Mouse (Mus musculus): Measurements from ENCODE around the gene Glra1. TPM values are rescaled to one million over a fixed set of nuclear protein-coding genes. Genes with fewer than 3 reads are reported as not detected.
A peak's percentile ranks its signal among the peaks of the same experiment; 100 is the strongest.
"Not testable (repeated sequence)": the region's sequence is repeated elsewhere in the genome, so short reads cannot be mapped to it uniquely, and the experiment has no call there.

The Glra1 gene
- polyA plus RNA-seq (2014; fragmentation: Nextera tagmentation; extraction: Ambion mirVana) = 0.07 TPM in 1 of 2 replicates, not detected in the other

- no peak within 1 kb of the TSS for H3K9ac ChIP-seq (ENCODE audit: low read length)
- H3K4me1 ChIP-seq (ENCODE audit: control insufficient read depth, insufficient read depth, low read length) = no peaks in the 10 kb centered on the region; the same call in 1 of the 2 replicates
- no peak within 1 kb of the TSS for H3K27ac ChIP-seq (ENCODE audit: low read depth, low read length)
- H3K36me3 ChIP-seq (ENCODE audit: control insufficient read depth, insufficient read depth, low read length) = no peaks in the 10 kb centered on the region
- peak within 1 kb of the TSS; percentile 30 for H3K4me3 ChIP-seq (ENCODE audit: low read depth, low read length)
- peak; percentile 99 for DNase-seq (ENCODE audit: low spot score, missing footprints)
- peak within 1 kb of the TSS; percentile 45 for H3K4me2 ChIP-seq
- no peaks in the 10 kb centered on the region for H3K9me3 ChIP-seq (ENCODE audit: control insufficient read depth, low read length)
- peaks cover 36% of the 10 kb centered on the region for H3K27me3 ChIP-seq (ENCODE audit: control insufficient read depth, insufficient read depth, low read length)
- ATAC-seq (ENCODE audit: low FRiP score) = peak; percentile 74; the same call in 1 of the 2 replicates
- WGBS = 1% methylated on average over 36 of the region's 36 CpGs
Measured at GRCm38 (mm10) chr11:55607808-55608523, at the start of gene Glra1. Gene Glra1 (minus strand): TSS chr11:55608198.

- no peak overlapping the region for H3K4me3 ChIP-seq (ENCODE audit: low read depth, low read length)
- H3K9me3 ChIP-seq (ENCODE audit: control insufficient read depth, low read length) = no peaks in the 10 kb centered on the region
- no peaks in the 10 kb centered on the region for H3K27me3 ChIP-seq (ENCODE audit: control insufficient read depth, insufficient read depth, low read length)
- no peak overlapping the region for H3K27ac ChIP-seq (ENCODE audit: low read depth, low read length)
- 71% methylated on average over 4 of the region's 4 CpGs for WGBS
- no peaks in the 10 kb centered on the region for H3K36me3 ChIP-seq (ENCODE audit: control insufficient read depth, insufficient read depth, low read length)
- ATAC-seq (ENCODE audit: low FRiP score) (no peak), DNase-seq (ENCODE audit: low spot score, missing footprints) (no peak)
- no peaks in the 10 kb centered on the region for H3K4me1 ChIP-seq (ENCODE audit: control insufficient read depth, insufficient read depth, low read length)
- H3K9ac ChIP-seq (ENCODE audit: low read length) = no peak overlapping the region
- no peak overlapping the region for H3K4me2 ChIP-seq
Measured at GRCm38 (mm10) chr11:55636961-55637360, 29.0 kb upstream of the Glra1 start.

- ATAC-seq (ENCODE audit: low FRiP score) (no peak), DNase-seq (ENCODE audit: low spot score, missing footprints) (no peak)
- no peak overlapping the region for H3K4me2 ChIP-seq
- H3K9me3 ChIP-seq (ENCODE audit: control insufficient read depth, low read length) = no peaks in the 10 kb centered on the region
- no peaks in the 10 kb centered on the region for H3K36me3 ChIP-seq (ENCODE audit: control insufficient read depth, insufficient read depth, low read length)
- H3K27ac ChIP-seq (ENCODE audit: low read depth, low read length) = no peak overlapping the region
- no peaks in the 10 kb centered on the region for H3K27me3 ChIP-seq (ENCODE audit: control insufficient read depth, insufficient read depth, low read length)
- H3K4me3 ChIP-seq (ENCODE audit: low read depth, low read length) = no peak overlapping the region
- H3K4me1 ChIP-seq (ENCODE audit: control insufficient read depth, insufficient read depth, low read length) = no peaks in the 10 kb centered on the region
- H3K9ac ChIP-seq (ENCODE audit: low read length) = no peak overlapping the region
Measured at GRCm38 (mm10) chr11:55633901-55634300, 25.9 kb upstream of the Glra1 start.

GRCm38 (mm10) chr11:55614631-55615030 is 6.6 kb upstream of the Glra1 start:
- H3K4me1 ChIP-seq (ENCODE audit: control insufficient read depth, insufficient read depth, low read length); H3K9ac ChIP-seq (ENCODE audit: low read length); ATAC-seq (ENCODE audit: low FRiP score); H3K36me3 ChIP-seq (ENCODE audit: control insufficient read depth, insufficient read depth, low read length); H3K27ac ChIP-seq (ENCODE audit: low read depth, low read length); H3K4me3 ChIP-seq (ENCODE audit: low read depth, low read length); H3K4me2 ChIP-seq; DNase-seq (ENCODE audit: low spot score, missing footprints); H3K9me3 ChIP-seq (ENCODE audit: control insufficient read depth, low read length); H3K27me3 ChIP-seq (ENCODE audit: control insufficient read depth, insufficient read depth, low read length): not testable (repeated sequence)
- WGBS = 76% methylated on average over 8 of the region's 8 CpGs

- no peak overlapping the region for H3K27ac ChIP-seq (ENCODE audit: low read depth, low read length)
- H3K4me3 ChIP-seq (ENCODE audit: low read depth, low read length) = peak overlapping the region; percentile 30
- peak; percentile 63; the same call in 1 of the 2 replicates for ATAC-seq (ENCODE audit: low FRiP score)
- peak overlapping the region; percentile 45 for H3K4me2 ChIP-seq
- no peak overlapping the region for H3K9ac ChIP-seq (ENCODE audit: low read length)
- H3K27me3 ChIP-seq (ENCODE audit: control insufficient read depth, insufficient read depth, low read length) = peaks cover 34% of the 10 kb centered on the region
- H3K9me3 ChIP-seq (ENCODE audit: control insufficient read depth, low read length) = no peaks in the 10 kb centered on the region
- H3K4me1 ChIP-seq (ENCODE audit: control insufficient read depth, insufficient read depth, low read length) = no peaks in the 10 kb centered on the region; the same call in 1 of the 2 replicates
- peak; percentile 90 for DNase-seq (ENCODE audit: low spot score, missing footprints)
- no peaks in the 10 kb centered on the region for H3K36me3 ChIP-seq (ENCODE audit: control insufficient read depth, insufficient read depth, low read length)
- 3% methylated on average over 12 of the region's 12 CpGs for WGBS
Measured at GRCm38 (mm10) chr11:55608524-55608920, 524 bp upstream of the Glra1 start.

GRCm38 (mm10) chr11:55607066-55607807 is 761 bp downstream of the Glra1 start:
- no peak overlapping the region for H3K27ac ChIP-seq (ENCODE audit: low read depth, low read length)
- no peak overlapping the region for H3K9ac ChIP-seq (ENCODE audit: low read length)
- no peaks in the 10 kb centered on the region for H3K9me3 ChIP-seq (ENCODE audit: control insufficient read depth, low read length)
- no peaks in the 10 kb centered on the region for H3K36me3 ChIP-seq (ENCODE audit: control insufficient read depth, insufficient read depth, low read length)
- ATAC-seq (ENCODE audit: low FRiP score) (peak; percentile 67), DNase-seq (ENCODE audit: low spot score, missing footprints) (peak; percentile 94)
- H3K27me3 ChIP-seq (ENCODE audit: control insufficient read depth, insufficient read depth, low read length) = peaks cover 36% of the 10 kb centered on the region
- H3K4me3 ChIP-seq (ENCODE audit: low read depth, low read length) = peak overlapping the region; percentile 30
- H3K4me2 ChIP-seq = peak overlapping the region; percentile 45
- H3K4me1 ChIP-seq (ENCODE audit: control insufficient read depth, insufficient read depth, low read length) = no peaks in the 10 kb centered on the region; the same call in 1 of the 2 replicates
- 3% methylated on average over 26 of the region's 26 CpGs for WGBS

GRCm38 (mm10) chr11:55601447-55602065 is 6.4 kb downstream of the Glra1 start:
- H3K9me3 ChIP-seq (ENCODE audit: control insufficient read depth, low read length) = no peaks in the 10 kb centered on the region
- peak; percentile 84 for DNase-seq (ENCODE audit: low spot score, missing footprints)
- no peak overlapping the region for H3K9ac ChIP-seq (ENCODE audit: low read length)
- WGBS = under 1% methylated on average over 11 of the region's 11 CpGs
- peaks cover 39% of the 10 kb centered on the region for H3K27me3 ChIP-seq (ENCODE audit: control insufficient read depth, insufficient read depth, low read length)
- no peak overlapping the region for H3K4me2 ChIP-seq
- ATAC-seq (ENCODE audit: low FRiP score) = peak; percentile 83
- no peaks in the 10 kb centered on the region for H3K36me3 ChIP-seq (ENCODE audit: control insufficient read depth, insufficient read depth, low read length)
- no peak overlapping the region for H3K27ac ChIP-seq (ENCODE audit: low read depth, low read length)
- no peak overlapping the region for H3K4me3 ChIP-seq (ENCODE audit: low read depth, low read length)
- peaks cover 3% of the 10 kb centered on the region; the same call in 1 of the 2 replicates for H3K4me1 ChIP-seq (ENCODE audit: control insufficient read depth, insufficient read depth, low read length)

GRCm38 (mm10) chr11:55595726-55596125 is 12.3 kb downstream of the Glra1 start:
- 77% methylated on average over 1 of the region's 1 CpGs for whole genome bisulfite sequencing
- DNase-seq (ENCODE audit: low spot score, missing footprints) (no peak), ATAC-seq (ENCODE audit: low FRiP score) (no peak)
- no peaks in the 10 kb centered on the region for H3K36me3 ChIP-seq (ENCODE audit: control insufficient read depth, insufficient read depth, low read length)
- no peaks in the 10 kb centered on the region for H3K4me1 ChIP-seq (ENCODE audit: control insufficient read depth, insufficient read depth, low read length)
- H3K27ac ChIP-seq (ENCODE audit: low read depth, low read length) = no peak overlapping the region
- H3K9me3 ChIP-seq (ENCODE audit: control insufficient read depth, low read length) = no peaks in the 10 kb centered on the region
- H3K4me2 ChIP-seq = no peak overlapping the region
- no peak overlapping the region for H3K4me3 ChIP-seq (ENCODE audit: low read depth, low read length)
- peaks cover 21% of the 10 kb centered on the region for H3K27me3 ChIP-seq (ENCODE audit: control insufficient read depth, insufficient read depth, low read length)
- H3K9ac ChIP-seq (ENCODE audit: low read length) = no peak overlapping the region

GRCm38 (mm10) chr11:55594411-55594810 is 13.6 kb downstream of the Glra1 start:
- Histone ChIP-seq H3K4me1 (ENCODE audit: control insufficient read depth, insufficient read depth, low read length) (no peaks in the 10 kb centered on the region), H3K27ac (ENCODE audit: low read depth, low read length) (no peak overlapping the region), H3K9ac (ENCODE audit: low read length) (no peak overlapping the region), H3K36me3 (ENCODE audit: control insufficient read depth, insufficient read depth, low read length) (no peaks in the 10 kb centered on the region), H3K4me2 (no peak overlapping the region), H3K9me3 (ENCODE audit: control insufficient read depth, low read length) (no peaks in the 10 kb centered on the region), H3K4me3 (ENCODE audit: low read depth, low read length) (no peak overlapping the region), H3K27me3 (ENCODE audit: control insufficient read depth, insufficient read depth, low read length) (peaks cover 8% of the 10 kb centered on the region; the same call in 1 of the 2 replicates)
- no peak for ATAC-seq (ENCODE audit: low FRiP score)
- WGBS = 85% methylated on average over 3 of the region's 3 CpGs
- DNase-seq (ENCODE audit: low spot score, missing footprints) = no peak
